Mouse (Mus musculus): Measurements from ENCODE around the gene Gm20458. TPM values are rescaled to one million over a fixed set of nuclear protein-coding genes. Genes with fewer than 3 reads are reported as not detected.

The Gm20458 gene
- polyA plus RNA-seq (2015; fragmentation: Illumina TruSeq; extraction: RNeasy Lipid Tissue Mini Kit (QIAGEN cat#74804); ENCODE audit: insufficient read depth, low replicate concordance), result not detected

DNA sequence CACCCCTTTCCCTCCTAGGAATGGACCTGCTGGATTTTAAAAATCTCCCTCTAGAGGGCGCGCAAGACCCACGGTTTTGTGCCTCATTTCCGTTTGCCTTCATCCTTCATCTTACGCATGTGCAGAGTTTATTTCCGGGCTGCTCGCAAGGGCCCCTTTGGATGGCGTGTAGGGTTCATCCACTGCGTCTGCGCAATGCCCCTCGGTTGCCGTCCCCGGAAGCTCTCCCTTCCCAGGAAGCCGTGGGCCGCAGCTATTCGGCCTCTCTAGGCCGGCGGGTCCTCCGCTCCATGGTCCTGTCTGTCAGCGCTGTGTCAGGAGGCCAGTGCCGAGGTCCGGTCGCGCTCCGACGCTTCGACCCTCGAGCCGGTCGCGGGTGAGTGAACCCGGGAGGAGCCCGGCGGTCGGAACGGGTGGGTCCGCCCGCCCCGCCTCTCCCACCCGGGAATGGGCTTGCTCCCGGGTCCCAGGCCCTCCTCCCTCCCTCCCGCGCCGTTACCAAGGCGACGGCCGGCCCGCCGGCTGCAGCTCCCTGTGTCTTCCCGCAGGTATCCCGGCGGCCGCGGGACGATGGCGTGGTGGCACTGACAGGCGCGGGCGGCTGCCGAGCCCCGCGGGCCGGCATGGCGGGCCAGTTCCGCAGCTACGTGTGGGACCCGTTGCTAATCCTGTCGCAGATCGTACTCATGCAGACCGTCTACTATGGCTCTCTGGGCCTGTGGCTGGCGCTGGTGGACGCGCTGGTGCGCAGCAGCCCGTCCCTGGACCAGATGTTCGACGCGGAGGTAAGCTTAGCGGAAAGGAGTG, at the start of gene Gm20458:
TSS of gene Gm20458 (plus strand) at position 223 of the 807 bp plus-strand sequence.

DNA sequence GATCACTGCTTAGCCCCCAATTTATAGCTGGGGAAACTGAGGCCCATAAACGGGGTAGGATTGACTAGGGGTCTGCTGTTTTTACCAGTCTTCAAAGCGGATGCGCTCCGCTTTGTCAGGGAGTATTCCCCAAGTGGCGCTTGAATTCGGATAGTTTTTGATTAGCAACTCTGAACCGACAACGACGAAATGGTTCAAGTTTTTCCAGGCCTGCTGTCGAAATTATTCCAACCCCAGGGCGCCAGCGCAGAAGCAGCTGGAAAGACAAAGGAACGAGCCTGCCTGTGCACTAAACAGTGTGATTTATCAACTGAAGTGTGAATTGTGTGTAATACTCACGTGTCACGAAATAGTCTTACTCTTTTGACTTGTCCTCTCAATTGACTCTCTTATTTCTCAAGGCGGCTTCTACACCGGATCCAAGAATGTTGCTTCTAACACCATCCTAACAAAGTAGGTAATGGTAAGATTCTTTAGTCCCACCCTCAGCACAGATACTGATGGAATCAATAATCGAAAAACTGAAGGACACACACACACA, 17.2 kb upstream of the Gm20458 start, which contains the start of gene Sdc4:
TSS of gene Sdc4 (minus strand) at position 428 of the 541 bp plus-strand sequence.

DNA sequence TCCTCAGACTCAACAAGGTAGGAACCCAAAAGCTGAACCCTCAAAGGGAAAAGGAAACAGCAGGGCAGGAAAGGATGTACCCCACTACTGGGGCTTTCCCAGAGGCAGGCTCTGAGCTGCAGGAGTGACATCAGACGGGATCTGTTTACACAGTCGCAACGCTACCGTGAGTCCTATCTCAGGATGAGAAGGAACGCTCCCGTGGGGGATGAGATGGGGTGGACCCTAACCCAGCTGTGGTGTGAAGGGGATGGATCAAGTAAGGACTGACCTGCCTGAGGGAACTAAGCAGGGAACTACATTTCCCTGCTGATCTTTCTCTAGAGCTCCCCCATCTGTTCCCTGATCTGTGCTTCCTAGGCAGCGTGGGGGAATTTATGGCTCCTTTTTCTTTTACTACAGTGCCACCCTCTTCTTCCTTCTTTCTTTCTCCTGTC, 3.9 kb upstream of the Gm20458 start, which contains the start of gene Sys1:
TSS of gene Sys1 (plus strand) at position 101 of the 437 bp plus-strand sequence.

DNA sequence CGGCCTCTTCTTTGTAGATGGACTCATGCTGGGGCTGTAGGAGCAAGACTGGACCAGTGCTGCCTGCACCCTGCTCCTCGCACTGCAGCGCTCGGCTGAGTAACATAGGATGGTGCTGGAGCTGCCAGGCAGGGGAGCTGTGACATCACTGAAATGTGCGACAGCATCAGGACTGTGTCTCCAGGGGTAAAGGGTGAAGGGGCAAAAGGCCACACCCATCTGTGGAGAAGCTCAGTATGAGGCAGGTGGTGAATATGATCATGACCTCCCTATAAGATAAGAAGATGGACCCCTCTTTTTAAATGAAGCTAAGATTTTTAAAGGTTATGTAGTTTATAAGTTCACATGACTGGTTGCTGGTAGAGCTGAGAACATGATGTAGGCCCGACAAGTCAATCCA, 12.9 kb downstream of the Gm20458 start, which contains the start of gene Trp53tg5:
TSS of gene Trp53tg5 (minus strand) at position 101 of the 400 bp plus-strand sequence.

DNA sequence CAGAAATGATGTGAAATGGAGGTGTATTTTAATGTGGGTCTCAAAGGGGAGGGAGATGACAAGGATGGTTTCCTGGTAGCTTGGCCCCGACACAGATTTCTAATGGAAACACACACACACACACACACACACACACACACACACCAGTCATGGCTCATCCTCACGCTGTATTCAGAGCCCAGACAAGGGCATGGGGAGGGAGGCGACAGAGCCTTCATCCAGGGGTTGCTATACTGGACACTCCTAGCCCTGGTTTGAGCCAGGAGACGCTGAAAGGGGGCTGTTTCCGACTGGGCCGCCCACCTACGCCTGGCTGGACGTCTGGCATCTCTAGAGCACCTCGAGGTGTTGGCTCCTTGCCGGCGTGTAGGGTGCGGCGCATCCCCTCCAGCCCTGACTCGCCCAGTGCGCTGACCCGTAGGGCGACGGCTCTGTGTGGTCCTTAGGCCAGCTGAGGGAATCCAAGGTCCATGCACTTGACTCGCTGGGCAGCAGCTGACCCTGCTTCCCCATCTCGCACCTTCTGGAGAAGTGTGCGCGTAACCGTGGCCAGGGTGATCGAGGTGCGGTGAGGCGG, 25.0 kb downstream of the Gm20458 start, which contains the start of gene Dbndd2:
TSS of gene Dbndd2 (plus strand) at position 426 of the 577 bp plus-strand sequence.

DNA sequence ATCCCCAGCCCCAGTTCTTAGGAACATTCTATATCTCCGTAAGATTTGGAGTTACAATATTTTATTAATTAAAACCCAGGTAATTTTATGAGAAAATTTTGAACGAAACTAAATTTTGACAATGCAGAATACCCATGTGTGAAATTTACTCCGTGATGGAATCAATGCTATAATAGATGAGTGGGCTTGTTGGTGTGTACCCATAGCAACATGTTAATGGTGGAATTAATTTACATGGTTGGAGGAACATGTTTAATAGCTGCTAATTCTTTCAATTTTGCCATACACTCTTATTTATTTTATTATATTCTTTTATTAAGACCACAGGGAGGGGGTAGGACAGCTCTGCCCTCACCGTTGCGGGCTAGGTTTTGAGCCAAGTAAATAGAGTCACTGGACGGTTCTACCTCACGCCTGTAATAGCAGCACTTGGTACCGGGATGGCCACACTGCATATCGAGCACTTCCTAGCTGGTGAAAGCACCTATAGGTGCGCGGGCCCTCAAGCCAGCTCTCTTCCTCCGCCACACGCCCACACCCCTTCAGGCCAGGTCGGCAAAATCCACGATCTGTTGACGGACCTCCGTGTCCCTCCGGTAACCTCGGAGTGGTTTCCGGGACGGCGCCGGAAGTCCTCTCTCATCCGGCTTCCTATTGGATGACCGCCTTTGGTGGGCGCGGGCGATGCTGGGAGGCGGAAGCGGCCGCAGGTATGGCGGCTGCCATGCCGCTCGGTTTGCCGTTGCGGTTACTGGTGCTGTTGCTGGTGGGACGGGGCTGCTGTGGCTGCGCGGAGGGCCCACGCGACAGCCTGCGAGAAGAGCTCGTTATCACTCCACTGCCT, 36.3 kb downstream of the Gm20458 start, which contains the start of gene Pigt:
TSS of gene Pigt (plus strand) at position 674 of the 844 bp plus-strand sequence.

Other genes with a start within 250 kb of the Gm20458 start
- not detected for gene Wfdc15b, start 239.3 kb upstream of the Gm20458 start, polyA plus RNA-seq (2015; fragmentation: Illumina TruSeq; extraction: RNeasy Lipid Tissue Mini Kit (QIAGEN cat#74804); ENCODE audit: insufficient read depth, low replicate concordance)
- gene Svs2, start 222.5 kb upstream of the Gm20458 start, polyA plus RNA-seq (2015; fragmentation: Illumina TruSeq; extraction: RNeasy Lipid Tissue Mini Kit (QIAGEN cat#74804); ENCODE audit: insufficient read depth, low replicate concordance), result not detected
- not detected for gene Svs3b, start 204.3 kb upstream of the Gm20458 start, polyA plus RNA-seq (2015; fragmentation: Illumina TruSeq; extraction: RNeasy Lipid Tissue Mini Kit (QIAGEN cat#74804); ENCODE audit: insufficient read depth, low replicate concordance)
- not detected for gene Svs4, start 182.5 kb upstream of the Gm20458 start, polyA plus RNA-seq (2015; fragmentation: Illumina TruSeq; extraction: RNeasy Lipid Tissue Mini Kit (QIAGEN cat#74804); ENCODE audit: insufficient read depth, low replicate concordance)
- gene Svs3a, start 171.7 kb upstream of the Gm20458 start, polyA plus RNA-seq (2015; fragmentation: Illumina TruSeq; extraction: RNeasy Lipid Tissue Mini Kit (QIAGEN cat#74804); ENCODE audit: insufficient read depth, low replicate concordance), result not detected
- not detected for gene Svs6, start 144.2 kb upstream of the Gm20458 start, polyA plus RNA-seq (2015; fragmentation: Illumina TruSeq; extraction: RNeasy Lipid Tissue Mini Kit (QIAGEN cat#74804); ENCODE audit: insufficient read depth, low replicate concordance)
- gene Svs5, start 128.2 kb upstream of the Gm20458 start, polyA plus RNA-seq (2015; fragmentation: Illumina TruSeq; extraction: RNeasy Lipid Tissue Mini Kit (QIAGEN cat#74804); ENCODE audit: insufficient read depth, low replicate concordance), result not detected
- gene Slpi, start 71.9 kb upstream of the Gm20458 start, polyA plus RNA-seq (2015; fragmentation: Illumina TruSeq; extraction: RNeasy Lipid Tissue Mini Kit (QIAGEN cat#74804); ENCODE audit: insufficient read depth, low replicate concordance), result 67.5 TPM
- gene Rbpjl, start 57.8 kb upstream of the Gm20458 start, polyA plus RNA-seq (2015; fragmentation: Illumina TruSeq; extraction: RNeasy Lipid Tissue Mini Kit (QIAGEN cat#74804); ENCODE audit: insufficient read depth, low replicate concordance), result 0.04 TPM
- gene Matn4, start 55.8 kb upstream of the Gm20458 start, polyA plus RNA-seq (2015; fragmentation: Illumina TruSeq; extraction: RNeasy Lipid Tissue Mini Kit (QIAGEN cat#74804); ENCODE audit: insufficient read depth, low replicate concordance), result 0.06 TPM
- 55.3 TPM for gene Sdc4, start 17.1 kb upstream of the Gm20458 start, polyA plus RNA-seq (2015; fragmentation: Illumina TruSeq; extraction: RNeasy Lipid Tissue Mini Kit (QIAGEN cat#74804); ENCODE audit: insufficient read depth, low replicate concordance)
- gene Sys1, start 4.0 kb upstream of the Gm20458 start, polyA plus RNA-seq (2015; fragmentation: Illumina TruSeq; extraction: RNeasy Lipid Tissue Mini Kit (QIAGEN cat#74804); ENCODE audit: insufficient read depth, low replicate concordance), result 21.8 TPM
- not detected for gene Trp53tg5, start 12.8 kb downstream of the Gm20458 start, polyA plus RNA-seq (2015; fragmentation: Illumina TruSeq; extraction: RNeasy Lipid Tissue Mini Kit (QIAGEN cat#74804); ENCODE audit: insufficient read depth, low replicate concordance)
- gene Dbndd2, start 25.1 kb downstream of the Gm20458 start, polyA plus RNA-seq (2015; fragmentation: Illumina TruSeq; extraction: RNeasy Lipid Tissue Mini Kit (QIAGEN cat#74804); ENCODE audit: insufficient read depth, low replicate concordance), result 12.0 TPM
- 28.4 TPM for gene Pigt, start 36.6 kb downstream of the Gm20458 start, polyA plus RNA-seq (2015; fragmentation: Illumina TruSeq; extraction: RNeasy Lipid Tissue Mini Kit (QIAGEN cat#74804); ENCODE audit: insufficient read depth, low replicate concordance)
- not detected for gene Wfdc2, start 101.4 kb downstream of the Gm20458 start, polyA plus RNA-seq (2015; fragmentation: Illumina TruSeq; extraction: RNeasy Lipid Tissue Mini Kit (QIAGEN cat#74804); ENCODE audit: insufficient read depth, low replicate concordance)
- gene Spint3, start 112.5 kb downstream of the Gm20458 start, polyA plus RNA-seq (2015; fragmentation: Illumina TruSeq; extraction: RNeasy Lipid Tissue Mini Kit (QIAGEN cat#74804); ENCODE audit: insufficient read depth, low replicate concordance), result not detected
- 0.44 TPM for gene Wfdc6a, start 124.5 kb downstream of the Gm20458 start, polyA plus RNA-seq (2015; fragmentation: Illumina TruSeq; extraction: RNeasy Lipid Tissue Mini Kit (QIAGEN cat#74804); ENCODE audit: insufficient read depth, low replicate concordance)
- gene Eppin, start 132.6 kb downstream of the Gm20458 start, polyA plus RNA-seq (2015; fragmentation: Illumina TruSeq; extraction: RNeasy Lipid Tissue Mini Kit (QIAGEN cat#74804); ENCODE audit: insufficient read depth, low replicate concordance), result not detected
- not detected for gene Wfdc6b, start 152.6 kb downstream of the Gm20458 start, polyA plus RNA-seq (2015; fragmentation: Illumina TruSeq; extraction: RNeasy Lipid Tissue Mini Kit (QIAGEN cat#74804); ENCODE audit: insufficient read depth, low replicate concordance)
- not detected for gene Wfdc8, start 152.7 kb downstream of the Gm20458 start, polyA plus RNA-seq (2015; fragmentation: Illumina TruSeq; extraction: RNeasy Lipid Tissue Mini Kit (QIAGEN cat#74804); ENCODE audit: insufficient read depth, low replicate concordance)
- gene Wfdc16, start 177.8 kb downstream of the Gm20458 start, polyA plus RNA-seq (2015; fragmentation: Illumina TruSeq; extraction: RNeasy Lipid Tissue Mini Kit (QIAGEN cat#74804); ENCODE audit: insufficient read depth, low replicate concordance), result not detected
- not detected for gene Wfdc10, start 195.1 kb downstream of the Gm20458 start, polyA plus RNA-seq (2015; fragmentation: Illumina TruSeq; extraction: RNeasy Lipid Tissue Mini Kit (QIAGEN cat#74804); ENCODE audit: insufficient read depth, low replicate concordance)
- gene Wfdc9, start 195.6 kb downstream of the Gm20458 start, polyA plus RNA-seq (2015; fragmentation: Illumina TruSeq; extraction: RNeasy Lipid Tissue Mini Kit (QIAGEN cat#74804); ENCODE audit: insufficient read depth, low replicate concordance), result not detected
- not detected for gene Wfdc11, start 213.1 kb downstream of the Gm20458 start, polyA plus RNA-seq (2015; fragmentation: Illumina TruSeq; extraction: RNeasy Lipid Tissue Mini Kit (QIAGEN cat#74804); ENCODE audit: insufficient read depth, low replicate concordance)
- gene Wfdc13, start 224.1 kb downstream of the Gm20458 start, polyA plus RNA-seq (2015; fragmentation: Illumina TruSeq; extraction: RNeasy Lipid Tissue Mini Kit (QIAGEN cat#74804); ENCODE audit: insufficient read depth, low replicate concordance), result not detected
- gene Spint4, start 237.5 kb downstream of the Gm20458 start, polyA plus RNA-seq (2015; fragmentation: Illumina TruSeq; extraction: RNeasy Lipid Tissue Mini Kit (QIAGEN cat#74804); ENCODE audit: insufficient read depth, low replicate concordance), result not detected